Mouse (Mus musculus) layer of hippocampus, adult 8-10 months (tissue): ENCODE data around the gene Smarcd1. TPM values are rescaled to one million over a fixed set of nuclear protein-coding genes. Genes with fewer than 3 reads are reported as not detected.

ENCODE experiments used
- DNase-seq, 2 experiments: peaks; one replicate each; pipeline ENCODE4 v3.0.0; 2022; ENCODE audit warnings: low spot score in 2 of 2
- total RNA-seq, 4 experiments: library from RNA; stranded (reverse); gene quantifications; 2 replicates each; pipeline ENCODE4 v1.2.4; 2022

Smarcd1 gene
- total RNA-seq, 4 experiments from 2014 or later: 106 to 125 (median 113) TPM

- no peak for DNase-seq
Observed at GRCm38 (mm10) chr15:99731167-99731566, 29.2 kb downstream of the Smarcd1 start.

GRCm38 (mm10) chr15:99731678-99732077 is 29.7 kb downstream of the Smarcd1 start:
- DNase-seq: no peak

GRCm38 (mm10) chr15:99733186-99733585 is 31.3 kb downstream of the Smarcd1 start:
- DNase-seq: no peak

GRCm38 (mm10) chr15:99735631-99736030 is 33.7 kb downstream of the Smarcd1 start:
- peak; percentile 100 for DNase-seq

GRCm38 (mm10) chr15:99736675-99737074 is 34.7 kb downstream of the Smarcd1 start:
- DNase-seq: no peak

GRCm38 (mm10) chr15:99740229-99740628 is 38.3 kb downstream of the Smarcd1 start:
- DNase-seq: no peak

- peak in 1 of 2 experiments; percentile 30 for DNase-seq
Observed at GRCm38 (mm10) chr15:99754204-99754603, 52.3 kb downstream of the Smarcd1 start.

Other genes with a start within 250 kb of the Smarcd1 start
- gene Nckap5l, start 244.4 kb upstream of the Smarcd1 start, total RNA-seq: 10 to 100 TPM; 15.5 to 24.3 (median 19.8) TPM
- 1 to 10 TPM; 4.9 to 6.1 (median 5.3) TPM for gene Bcdin3d, start 227.4 kb upstream of the Smarcd1 start, total RNA-seq
- gene Faim2, start 174.0 kb upstream of the Smarcd1 start, total RNA-seq: 100 to 1,000 TPM; 370 to 420 (median 399) TPM
- under 1 TPM in 1 of 4 experiments, not detected in 3; 0.32 TPM for gene Aqp2, start 123.1 kb upstream of the Smarcd1 start, total RNA-seq
- not detected for gene Aqp5, start 111.3 kb upstream of the Smarcd1 start, total RNA-seq
- gene Aqp6, start 100.7 kb upstream of the Smarcd1 start, total RNA-seq: under 1 TPM in 1 of 4 experiments, not detected in 3; 0.36 TPM
- gene Racgap1, start 50.5 kb upstream of the Smarcd1 start, total RNA-seq: 1 to 10 TPM; 4.0 to 6.1 (median 4.8) TPM
- 10 to 100 TPM; 29.0 to 38.6 (median 34.0) TPM for gene Asic1, start 31.8 kb upstream of the Smarcd1 start, total RNA-seq
- 1 to 10 TPM; 4.6 to 6.4 (median 5.5) TPM for gene Gm17349, start 3.4 kb downstream of the Smarcd1 start, total RNA-seq
- 100 to 1,000 TPM; 102 to 138 (median 117) TPM for gene Gpd1, start 15.4 kb downstream of the Smarcd1 start, total RNA-seq
- 100 to 1,000 TPM; 103 to 125 (median 111) TPM for gene Cox14, start 23.5 kb downstream of the Smarcd1 start, total RNA-seq
- 10 to 100 TPM; 24.9 to 34.7 (median 31.4) TPM for gene Cers5, start 70.8 kb downstream of the Smarcd1 start, total RNA-seq
- gene Lima1, start 173.3 kb downstream of the Smarcd1 start, total RNA-seq: 10 to 100 TPM; 11.0 to 14.6 (median 13.1) TPM